Mouse (Mus musculus) gastrocnemius, postnatal 36 days (tissue): ENCODE results near the gene Gm42669. TPM values are rescaled to one million over a fixed set of nuclear protein-coding genes. Genes with fewer than 3 reads are reported as not detected.

Source experiments
- total RNA-seq, 2 experiments: library from RNA; stranded (reverse); gene quantifications; 2 replicates each; pipeline ENCODE4 v1.2.3; 2021

The Gm42669 gene
- total RNA-seq, 2 experiments from 2014 or later = not detected

Other genes starting within 250 kb of the Gm42669 start
- gene Tgfbr3, start 218.0 kb upstream of the Gm42669 start, total RNA-seq = 10 to 100 TPM; 17.1 to 18.3 TPM
- 1 to 10 TPM; 1.9 to 2.3 TPM for gene Brdt, start 176.5 kb upstream of the Gm42669 start, total RNA-seq
- 1 to 10 TPM in 1 of 2 experiments, under 1 TPM in 1; 0.47 to 1.1 TPM for gene Ephx4, start 104.9 kb upstream of the Gm42669 start, total RNA-seq
- not detected for gene Lpcat2b, start 76.1 kb upstream of the Gm42669 start, total RNA-seq
- 1 to 10 TPM; 5.9 to 9.0 TPM for gene Btbd8, start 69.6 kb upstream of the Gm42669 start, total RNA-seq
- gene 1700028K03Rik, start 27.1 kb downstream of the Gm42669 start, total RNA-seq = not detected
- gene Rpap2, start 89.8 kb downstream of the Gm42669 start, total RNA-seq = 10 to 100 TPM; 11.0 to 12.4 TPM
- 1 to 10 TPM; 4.9 to 7.1 TPM for gene Glmn, start 90.3 kb downstream of the Gm42669 start, total RNA-seq
- gene Gfi1, start 218.4 kb downstream of the Gm42669 start, total RNA-seq = under 1 TPM in 1 of 2 experiments, not detected in 1; 0.54 TPM